Mouse (Mus musculus): ENCODE results near the gene Slc51b. TPM values are rescaled to one million over a fixed set of nuclear protein-coding genes. Genes with fewer than 3 reads are reported as not detected.

Slc51b gene
- polyA plus RNA-seq, 1 experiment from 2014 or later = not detected

Other genes starting within 250 kb of the Slc51b start
- 5.1 and 6.1 TPM in 2 replicates for gene Parp16, start 227.6 kb downstream of the Slc51b start, polyA plus RNA-seq (2015; fragmentation: Nextera tagmentation; extraction: Ambion mirVana)
- gene Cilp, start 157.8 kb downstream of the Slc51b start, polyA plus RNA-seq (2015; fragmentation: Nextera tagmentation; extraction: Ambion mirVana) = 0.28 and 0.64 TPM in 2 replicates
- gene Clpx, start 128.7 kb downstream of the Slc51b start, polyA plus RNA-seq (2015; fragmentation: Nextera tagmentation; extraction: Ambion mirVana) = 44.4 and 44.5 TPM in 2 replicates
- 8.3 and 8.5 TPM in 2 replicates for gene Pdcd7, start 76.9 kb downstream of the Slc51b start, polyA plus RNA-seq (2015; fragmentation: Nextera tagmentation; extraction: Ambion mirVana)
- 0.30 and 0.58 TPM in 2 replicates for gene Ubap1l, start 61.9 kb downstream of the Slc51b start, polyA plus RNA-seq (2015; fragmentation: Nextera tagmentation; extraction: Ambion mirVana)
- gene Kbtbd13, start 31.3 kb downstream of the Slc51b start, polyA plus RNA-seq (2015; fragmentation: Nextera tagmentation; extraction: Ambion mirVana) = 0.50 and 0.70 TPM in 2 replicates
- 6.3 and 6.5 TPM in 2 replicates for gene Rasl12, start 24.4 kb downstream of the Slc51b start, polyA plus RNA-seq (2015; fragmentation: Nextera tagmentation; extraction: Ambion mirVana)
- gene Mtfmt, start 12.8 kb upstream of the Slc51b start, polyA plus RNA-seq (2015; fragmentation: Nextera tagmentation; extraction: Ambion mirVana) = 20.9 and 21.2 TPM in 2 replicates
- gene Spg21, start 38.0 kb upstream of the Slc51b start, polyA plus RNA-seq (2015; fragmentation: Nextera tagmentation; extraction: Ambion mirVana) = 129 and 134 TPM in 2 replicates
- 0.14 TPM in 1 of 2 replicates, not detected in the other for gene Ankdd1a, start 97.2 kb upstream of the Slc51b start, polyA plus RNA-seq (2015; fragmentation: Nextera tagmentation; extraction: Ambion mirVana)
- 4.9 and 5.5 TPM in 2 replicates for gene Plekho2, start 157.1 kb upstream of the Slc51b start, polyA plus RNA-seq (2015; fragmentation: Nextera tagmentation; extraction: Ambion mirVana)
- 21.2 and 21.5 TPM in 2 replicates for gene Pif1, start 164.2 kb upstream of the Slc51b start, polyA plus RNA-seq (2015; fragmentation: Nextera tagmentation; extraction: Ambion mirVana)
- 4.2 and 6.5 TPM in 2 replicates for gene Rbpms2, start 206.7 kb upstream of the Slc51b start, polyA plus RNA-seq (2015; fragmentation: Nextera tagmentation; extraction: Ambion mirVana)
- gene Oaz2, start 245.0 kb upstream of the Slc51b start, polyA plus RNA-seq (2015; fragmentation: Nextera tagmentation; extraction: Ambion mirVana) = 273 and 289 TPM in 2 replicates

All from forebrain, embryonic 13.5 days (tissue).